Mouse (Mus musculus): ENCODE measurements around the gene Wwox. TPM values are rescaled to one million over a fixed set of nuclear protein-coding genes. Genes with fewer than 3 reads are reported as not detected.

Wwox gene
- total and polyA plus RNA-seq, 3 experiments, result 7.8 to 11.5 (median 9.1) TPM

GRCm38 (mm10) chr8:114440205-114440589, 742 bp downstream of the Wwox start (continued):
- TF ChIP-seq ZNF384 (IDR thresholded peaks at IDR 0.05; ENCODE audit: low read depth, low read length) (no peak), E2F4 (IDR thresholded peaks at IDR 0.05; ENCODE audit: insufficient replicate concordance, low read depth, low read length) (no peak)

- no peak overlapping the region for H3K4me3 ChIP-seq (replicated peaks in 1 of 3; ENCODE audit: low read depth in 2 of 3, low read length in 2 of 3, poor library complexity in 1 of 3)
- dilution Hi-C loops (cut with MboI; ENCODE audit: extremely low pct_ligation_motif_present, extremely low pct_unique_long_range_greater_than_20kb, low sequenced_read_pairs) (no loop called here), in situ Hi-C loops (cut with MboI; ENCODE audit: low pct_ligation_motif_present, low pct_unique_long_range_greater_than_20kb, low sequenced_read_pairs) (loop anchor here (25.0 kb wide), 1 partner anchor 779 kb away; no protein-coding TSS in a partner anchor)
- peaks cover 9 to 43% of the 10 kb centered on the region in 2 experiments for H3K36me3 ChIP-seq (replicated peaks in 1 of 2; ENCODE audit: control insufficient read depth in 1 of 2, insufficient read depth in 1 of 2, low read length in 1 of 2)
- TF ChIP-seq IRF4 (IDR thresholded peaks at IDR 0.05; ENCODE audit: low read depth, low read length) (no peak), CTCF (conservative IDR thresholded peaks at IDR 0.05 in 1 of 2, IDR thresholded peaks at IDR 0.05 in 1 of 2; ENCODE audit: low read depth in 2 of 2, low read length in 2 of 2) (peak; percentile 15 to 62; a peak in 2 of 4 replicates)
- H3K9ac ChIP-seq (ENCODE audit: insufficient read depth, low read depth), result no peak overlapping the region
- H3K27ac ChIP-seq (ENCODE audit: insufficient read depth, low read depth), result no peak overlapping the region
- H3K27me3 ChIP-seq (replicated peaks), result peaks cover 2% of the 10 kb centered on the region
- H3K4me1 ChIP-seq (ENCODE audit: control insufficient read depth in 1 of 2, insufficient read depth in 2 of 2), result peaks cover 3 to 35% of the 10 kb centered on the region in 2 experiments
- no peaks in the 10 kb centered on the region for H3K79me2 ChIP-seq (replicated peaks; ENCODE audit: control insufficient read depth, extremely low read depth, insufficient read depth, poor library complexity, severe bottlenecking)
- peak; percentile 76 for DNase-seq (ENCODE audit: extremely low read depth)
- no peaks in the 10 kb centered on the region for H3K9me3 ChIP-seq (replicated peaks; ENCODE audit: low read length)
- no peak overlapping the region for H3K4me2 ChIP-seq (ENCODE audit: insufficient read depth, low read depth, poor library complexity, severe bottlenecking)
Measured at GRCm38 (mm10) chr8:114441616-114442015, 2.2 kb downstream of the Wwox start.

- Histone ChIP-seq H3K4me1 (ENCODE audit: control insufficient read depth in 1 of 2, insufficient read depth in 2 of 2) (peaks cover 7 to 47% of the 10 kb centered on the region in 2 experiments), H3K36me3 (replicated peaks in 1 of 2; ENCODE audit: control insufficient read depth in 1 of 2, insufficient read depth in 1 of 2, low read length in 1 of 2) (peaks cover 33 to 89% of the 10 kb centered on the region in 2 experiments)
Measured at GRCm38 (mm10) chr8:114446884-114447283, 7.4 kb downstream of the Wwox start.

More at GRCm38 (mm10) chr8:114446884-114447283, 7.4 kb downstream of the Wwox start:
- Histone ChIP-seq H3K79me2 (replicated peaks; ENCODE audit: control insufficient read depth, extremely low read depth, insufficient read depth, poor library complexity, severe bottlenecking) (no peaks in the 10 kb centered on the region), H3K27me3 (replicated peaks) (no peaks in the 10 kb centered on the region), H3K4me2 (ENCODE audit: insufficient read depth, low read depth, poor library complexity, severe bottlenecking) (no peak overlapping the region), H3K9me3 (replicated peaks; ENCODE audit: low read length) (no peaks in the 10 kb centered on the region), H3K27ac (ENCODE audit: insufficient read depth, low read depth) (no peak overlapping the region), H3K9ac (ENCODE audit: insufficient read depth, low read depth) (no peak overlapping the region), H3K4me3 (replicated peaks in 1 of 3; ENCODE audit: low read depth in 2 of 3, low read length in 2 of 3, poor library complexity in 1 of 3) (no peak overlapping the region)
- dilution Hi-C loops (cut with MboI; ENCODE audit: extremely low pct_ligation_motif_present, extremely low pct_unique_long_range_greater_than_20kb, low sequenced_read_pairs) (no loop called here), in situ Hi-C loops (cut with MboI; ENCODE audit: low pct_ligation_motif_present, low pct_unique_long_range_greater_than_20kb, low sequenced_read_pairs) (loop anchor here (25.0 kb wide), 1 partner anchor 785 kb away; no protein-coding TSS in a partner anchor)
- peak; percentile 61 for DNase-seq (ENCODE audit: extremely low read depth)
- TF ChIP-seq TCF12 (IDR thresholded peaks at IDR 0.05; ENCODE audit: low read depth, low read length), result peak; percentile 21; the same call in 1 of the 2 replicates
- TF ChIP-seq PAX5 (IDR thresholded peaks at IDR 0.05; ENCODE audit: low read length), result no peak
- TF ChIP-seq CHD1 (IDR thresholded peaks at IDR 0.05; ENCODE audit: low read depth, low read length), result no peak
- no peak for TF ChIP-seq JUND (conservative IDR thresholded peaks at IDR 0.05; ENCODE audit: low read depth, low read length)
- no peak for TF ChIP-seq RCOR1 (conservative IDR thresholded peaks at IDR 0.05; ENCODE audit: low read depth, low read length)
- no peak for TF ChIP-seq ZMIZ1 (IDR thresholded peaks at IDR 0.05; ENCODE audit: low read depth, low read length)
- TF ChIP-seq CTCF (conservative IDR thresholded peaks at IDR 0.05 in 1 of 2, IDR thresholded peaks at IDR 0.05 in 1 of 2; ENCODE audit: low read depth in 2 of 2, low read length in 2 of 2), result no peak
- peak; percentile 53; the same call in 1 of the 2 replicates for TF ChIP-seq BHLHE40 (IDR thresholded peaks at IDR 0.05; ENCODE audit: low read depth, low read length)
- 0 out of 2 replicates have a peak, but pooled peaks have one; percentile 13 for TF ChIP-seq MEF2A (IDR thresholded peaks at IDR 0.05; ENCODE audit: borderline replicate concordance, low read depth, low read length)
- peak; percentile 56; the same call in 1 of the 2 replicates for TF ChIP-seq ETS1 (conservative IDR thresholded peaks at IDR 0.05; ENCODE audit: low read depth, low read length)
- no peak for TF ChIP-seq ELF1 (IDR thresholded peaks at IDR 0.05; ENCODE audit: low read depth, low read length)
- TF ChIP-seq EP300 (IDR thresholded peaks at IDR 0.05; ENCODE audit: low read length), result peak; percentile 27; the same call in 1 of the 2 replicates
- TF ChIP-seq MXI1 (IDR thresholded peaks at IDR 0.05; ENCODE audit: low read depth, low read length), result no peak
- TF ChIP-seq GABPA (IDR thresholded peaks at IDR 0.05; ENCODE audit: insufficient replicate concordance, low read depth, low read length), result no peak
- TF ChIP-seq E2F4 (IDR thresholded peaks at IDR 0.05; ENCODE audit: insufficient replicate concordance, low read depth, low read length), result no peak
- TF ChIP-seq MAFK (IDR thresholded peaks at IDR 0.05; ENCODE audit: insufficient replicate concordance, low read length), result 0 out of 2 replicates have a peak, but pooled peaks have one; percentile 19
- no peak for TF ChIP-seq USF2 (conservative IDR thresholded peaks at IDR 0.05; ENCODE audit: low read depth, low read length)
- no peak for TF ChIP-seq IRF4 (IDR thresholded peaks at IDR 0.05; ENCODE audit: low read depth, low read length)
- no peak for TF ChIP-seq POLR2AphosphoS2 (IDR thresholded peaks at IDR 0.05; ENCODE audit: low read depth, low read length)
- TF ChIP-seq ZC3H11A (IDR thresholded peaks at IDR 0.05; ENCODE audit: low read depth, low read length), result no peak
- TF ChIP-seq MYC (IDR thresholded peaks at IDR 0.05; ENCODE audit: low read depth, low read length), result no peak
